Mouse (Mus musculus): ENCODE results near the gene Srp72. TPM values are rescaled to one million over a fixed set of nuclear protein-coding genes. Genes with fewer than 3 reads are reported as not detected.

Gene Srp72
- polyA plus RNA-seq, 1 experiment from 2014 or later = 82.3 TPM

Other genes starting within 250 kb of the Srp72 start
- 17.2 and 18.9 TPM in 2 replicates for gene Aasdh, start 69.2 kb upstream of the Srp72 start, polyA plus RNA-seq (2014; fragmentation: Nextera tagmentation; extraction: Ambion mirVana)
- 351 and 390 TPM in 2 replicates for gene Paics, start 23.4 kb upstream of the Srp72 start, polyA plus RNA-seq (2014; fragmentation: Nextera tagmentation; extraction: Ambion mirVana)
- gene Ppat, start 23.1 kb upstream of the Srp72 start, polyA plus RNA-seq (2014; fragmentation: Nextera tagmentation; extraction: Ambion mirVana) = 31.3 and 36.1 TPM in 2 replicates
- 0.66 TPM in 1 of 2 replicates, not detected in the other for gene Arl9, start 29.4 kb downstream of the Srp72 start, polyA plus RNA-seq (2014; fragmentation: Nextera tagmentation; extraction: Ambion mirVana)
- 0.46 TPM in 1 of 2 replicates, not detected in the other for gene Thegl, start 41.3 kb downstream of the Srp72 start, polyA plus RNA-seq (2014; fragmentation: Nextera tagmentation; extraction: Ambion mirVana)
- gene Hopx, start 140.4 kb downstream of the Srp72 start, polyA plus RNA-seq (2014; fragmentation: Nextera tagmentation; extraction: Ambion mirVana) = 0.68 and 0.83 TPM in 2 replicates
- 0.77 and 2.5 TPM in 2 replicates for gene Spink2, start 236.8 kb downstream of the Srp72 start, polyA plus RNA-seq (2014; fragmentation: Nextera tagmentation; extraction: Ambion mirVana)